10 mouse cellular contexts compared by ENCODE assay signal in the genomic region with DNA sequence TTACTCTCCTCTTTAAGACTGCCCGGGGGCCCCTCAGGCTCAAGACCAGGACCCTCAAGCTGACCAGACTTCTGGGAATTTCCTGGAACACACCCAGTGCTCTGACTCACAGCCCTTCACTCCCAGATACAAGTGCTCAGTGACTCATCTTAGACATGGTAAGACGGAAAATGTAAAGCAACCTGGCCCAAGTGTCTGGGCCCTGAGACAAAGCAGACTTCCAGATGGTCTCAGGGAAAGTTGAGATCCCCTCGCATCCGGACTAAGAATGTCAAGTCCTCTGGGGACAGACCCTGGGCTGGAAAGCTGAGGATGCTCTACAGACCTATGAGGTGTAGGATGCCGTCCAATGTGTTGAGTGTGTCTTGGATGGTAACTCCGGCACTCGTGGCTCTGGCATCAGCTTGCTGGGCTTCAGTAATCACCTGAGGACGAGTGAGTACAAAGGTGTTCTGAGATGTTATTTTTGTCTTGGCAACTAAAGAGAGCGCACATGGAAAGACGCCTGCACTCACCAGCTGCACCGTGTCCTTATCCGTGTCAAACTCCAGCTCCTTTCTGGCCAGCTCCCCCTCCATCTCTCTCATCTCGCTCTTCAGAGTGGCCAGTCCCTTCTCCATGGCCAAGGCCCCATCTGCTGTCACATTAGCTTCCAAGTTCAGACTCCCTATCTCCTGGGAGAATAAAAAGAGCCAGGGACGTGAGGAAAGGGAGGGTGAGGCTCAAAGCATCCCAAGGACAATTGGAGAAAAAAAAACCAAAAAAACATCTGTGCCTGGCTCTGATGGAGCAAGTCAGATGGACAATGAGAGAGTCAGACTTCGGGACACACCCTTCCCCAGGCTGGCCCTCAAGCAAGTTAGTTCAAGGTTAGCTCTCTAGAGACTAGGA. TPM values are rescaled to one million over a fixed set of nuclear protein-coding genes. Genes with fewer than 3 reads are reported as not detected.
DNase-seq lines count a peak whose midpoint lies in the region; ATAC-seq and TF ChIP-seq lines count a peak whose summit lies in the region.
"Had no signal": no experiment of that assay in that cellular context is flagged by ENCODE, and none has a peak within 500 bp of the region (broad histone marks: within the 10 kb centered on the region; RNA-seq: fewer than 3 reads in every experiment).

No protein-coding gene starts in this region.

- H3K27ac ChIP-seq in kidney, adult 2 months (ENCODE audit: insufficient read depth, low read depth, low read length), result no peak overlapping the region
- H3K27ac ChIP-seq in cerebellum, adult 2 months (ENCODE audit: insufficient read depth, low read length), result no peak overlapping the region
- H3K27ac ChIP-seq in liver, postnatal 0 days (ENCODE audit: low read depth), result no peak overlapping the region
- H3K27ac ChIP-seq: macrophage had no signal

- WGBS in kidney, adult 2 months, result 79% methylated on average over 15 of the region's 15 CpGs
- 14% methylated on average over 15 of the region's 15 CpGs for WGBS in cerebellum, adult 2 months
- WGBS in liver, postnatal 0 days (ENCODE audit: insufficient replicate concordance), result 70% methylated on average over 15 of the region's 15 CpGs

- H3K27me3 ChIP-seq in kidney, adult 2 months (replicated peaks; ENCODE audit: control insufficient read depth, insufficient read depth, low read length), result no peaks in the 10 kb centered on the region
- no peaks in the 10 kb centered on the region for H3K27me3 ChIP-seq in cerebellum, adult 2 months (ENCODE audit: control insufficient read depth, insufficient read depth, low read length)
- H3K27me3 ChIP-seq in liver, postnatal 0 days (ENCODE audit: insufficient read depth, low read length), result no peaks in the 10 kb centered on the region

- H3K4me2 ChIP-seq in liver, postnatal 0 days (ENCODE audit: low read depth, low read length), result no peak overlapping the region

- TF ChIP-seq POLR2A in kidney, adult 2 months (IDR thresholded peaks at IDR 0.05; ENCODE audit: low read depth, low read length), result no peak
- TF ChIP-seq POLR2A in cerebellum, adult 2 months (IDR thresholded peaks at IDR 0.05; ENCODE audit: borderline replicate concordance, insufficient read depth, low read length), result no peak

- no peak for ATAC-seq in liver, postnatal 0 days
- ATAC-seq: hindbrain, embryonic 16.5 days had no signal

- no peaks in the 10 kb centered on the region; the same call in 1 of the 2 replicates for H3K4me1 ChIP-seq in kidney, adult 2 months (ENCODE audit: control insufficient read depth, insufficient read depth, low read length)
- H3K4me1 ChIP-seq in cerebellum, adult 2 months (ENCODE audit: control insufficient read depth, insufficient read depth, low read length), result peaks cover 9% of the 10 kb centered on the region
- no peaks in the 10 kb centered on the region for H3K4me1 ChIP-seq in liver, postnatal 0 days (ENCODE audit: insufficient read depth)

- no peak for TF ChIP-seq EP300 in liver, postnatal 0 days (IDR thresholded peaks at IDR 0.05; ENCODE audit: low read depth)

- no peak overlapping the region for H3K4me3 ChIP-seq in kidney, adult 2 months (ENCODE audit: insufficient read depth, low read depth, low read length)
- no peak overlapping the region for H3K4me3 ChIP-seq in cerebellum, adult 2 months (replicated peaks; ENCODE audit: insufficient read depth, low read depth, low read length)
- no peak overlapping the region for H3K4me3 ChIP-seq in liver, postnatal 0 days (ENCODE audit: low read depth, low read length)

- H3K9ac ChIP-seq in liver, postnatal 0 days (replicated peaks), result no peak overlapping the region

- no peaks in the 10 kb centered on the region for H3K36me3 ChIP-seq in kidney, adult 2 months (ENCODE audit: control insufficient read depth, insufficient read depth, low read length)
- no peaks in the 10 kb centered on the region for H3K36me3 ChIP-seq in liver, postnatal 0 days (replicated peaks; ENCODE audit: insufficient read depth, low read length)

- peak; percentile 25 for DNase-seq in kidney, adult 2 months
- no peak for DNase-seq in kidney, adult 9 months
- DNase-seq in cerebellum, adult 2 months, result peak; percentile 57 to 81
- peak; percentile 87 for DNase-seq in heart, adult 8-10 months (ENCODE audit: low spot score)
- DNase-seq in lung, postnatal 10 days, result peak; percentile 21
- no peak for DNase-seq in thymus, postnatal 14 days
- DNase-seq in liver, postnatal 0 days, result no peak
- DNase-seq in left cerebral cortex, adult 18-20 months (ENCODE audit: low spot score in 2 of 2), result no peak

- H3K9me3 ChIP-seq in liver, postnatal 0 days (ENCODE audit: low read length), result no peaks in the 10 kb centered on the region

- TF ChIP-seq CTCF in kidney, adult 2 months (conservative IDR thresholded peaks at IDR 0.05; ENCODE audit: insufficient read depth, insufficient read length, low read depth, low read length), result no peak
- TF ChIP-seq CTCF in cerebellum, adult 2 months (IDR thresholded peaks at IDR 0.05; ENCODE audit: borderline replicate concordance, insufficient read depth, low read depth, low read length), result no peak
- TF ChIP-seq CTCF in liver, postnatal 0 days (IDR thresholded peaks at IDR 0.05; ENCODE audit: low read depth), result no peak

RNA-seq across cellular contexts. Expression of a gene that starts 59.5 kb away (rescaled TPM):
- 7.0 TPM in 2 replicates for polyA plus RNA-seq in kidney, adult 2 months (2012; rRNA removed)
- polyA plus RNA-seq in cerebellum, adult 2 months (2012; rRNA removed), result 1.2 and 1.3 TPM in 2 replicates
- total RNA-seq in heart, adult 8-10 months (2022), result 10 to 100 TPM in 2 of 4 experiments, 1 to 10 TPM in 2; 8.3 to 14.2 (median 11.6) TPM
- 0.34 and 0.45 TPM in 2 replicates for polyA plus RNA-seq in liver, postnatal 0 days (2015; fragmentation: Nextera tagmentation; extraction: Ambion mirVana)
- total RNA-seq in left cerebral cortex, adult 18-20 months (2021), result 10 to 100 TPM; 11.2 TPM
- polyA plus RNA-seq: macrophage had no signal

Comparison
In these comparisons a context has a peak if more than half of its experiments do, and no peak if none do; other contexts are left out.
1. DNase-seq: peak in kidney, adult 2 months (single experiment), cerebellum, adult 2 months (2 of 2), heart, adult 8-10 months (single experiment) and lung, postnatal 10 days (single experiment); none in kidney, adult 9 months (single experiment), thymus, postnatal 14 days (single experiment), liver, postnatal 0 days (single experiment) and left cerebral cortex, adult 18-20 months (0 of 2).